Mouse (Mus musculus): ENCODE results near the gene Bivm.

Bivm gene

DNA sequence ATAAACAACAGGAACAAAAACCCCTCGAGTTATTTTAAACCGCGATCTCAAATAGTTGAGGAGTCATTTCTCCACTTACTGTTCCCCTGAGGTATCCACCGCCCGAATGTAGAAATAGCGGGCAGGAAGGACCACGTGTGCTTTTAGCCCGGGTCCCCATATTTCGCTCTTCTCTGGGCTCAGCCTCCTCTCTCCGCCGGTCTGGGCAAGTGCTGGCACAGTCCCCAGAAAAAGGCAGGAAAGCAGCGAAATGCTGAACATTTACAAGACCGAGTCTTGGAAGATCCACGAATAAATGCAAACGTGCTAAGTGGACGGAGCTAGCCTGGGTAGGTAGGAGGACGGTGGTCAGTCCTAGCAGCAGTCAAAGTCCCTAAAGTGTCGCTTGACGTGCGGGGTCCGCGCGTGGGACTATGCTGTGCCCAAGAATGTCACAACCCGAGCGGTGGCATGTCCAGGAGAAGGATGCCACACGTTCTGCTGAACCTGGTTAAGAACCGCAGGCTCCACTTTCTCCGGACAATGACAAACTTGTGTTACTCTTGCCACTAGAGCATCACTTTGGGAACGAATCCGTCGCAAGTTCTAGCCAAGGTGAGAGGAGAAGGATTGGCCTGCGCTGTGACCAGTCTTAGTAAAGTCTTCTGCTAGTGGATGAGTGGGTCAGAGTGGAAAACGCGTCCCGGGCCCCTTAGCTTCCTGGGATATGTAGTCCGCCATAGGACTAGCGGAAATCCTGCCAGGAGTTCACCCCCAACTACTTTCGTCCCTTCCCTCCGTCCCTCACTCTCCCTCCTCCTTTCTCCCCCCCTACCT lies at the start of gene Bivm, which contains the start of gene Kdelc1:
Gene Bivm, plus strand, starts transcription at position 719 of the 816 bp plus-strand sequence.
Gene Kdelc1, minus strand, starts transcription at position 570 of the 816 bp plus-strand sequence.
- peak; percentile 85 for DNase-seq

DNA sequence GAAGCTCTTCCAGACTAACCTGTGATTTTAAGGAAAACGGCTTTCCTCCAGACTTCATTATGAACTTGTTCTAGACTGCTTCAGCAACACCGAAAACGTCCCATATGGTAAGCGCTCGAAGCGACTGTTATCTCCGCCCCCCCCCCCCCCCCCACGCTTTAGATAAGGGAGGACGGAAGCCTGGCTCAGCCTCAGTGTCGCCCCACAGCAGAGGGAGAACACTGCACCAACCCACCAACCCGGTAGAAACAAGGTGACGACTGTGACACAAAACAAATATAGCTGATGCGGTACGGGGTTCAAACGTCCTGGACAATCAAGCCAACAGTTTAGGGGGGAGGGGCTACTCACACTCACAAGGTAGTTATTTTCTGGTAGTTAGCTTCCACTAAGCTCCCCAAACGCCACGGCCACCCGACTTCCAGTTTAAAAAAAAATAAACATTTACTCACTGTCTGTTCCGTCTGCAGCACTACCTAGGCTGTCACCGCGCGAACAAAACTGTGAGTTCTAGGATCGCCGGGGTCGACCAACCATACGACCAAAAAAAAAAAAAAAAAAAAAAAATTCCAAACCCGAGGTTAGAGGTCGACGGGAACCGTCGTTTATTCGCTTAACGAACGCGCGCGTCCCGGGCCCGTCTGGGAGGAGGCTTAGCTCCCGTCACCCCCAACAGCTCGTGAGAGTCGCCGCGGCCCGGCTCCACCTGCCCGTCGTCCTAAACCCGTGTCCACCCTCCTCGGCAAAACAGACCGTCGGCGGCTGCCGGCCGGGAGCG lies 17.1 kb upstream of the Bivm start:
- peak; percentile 12 for DNase-seq

- DNase-seq = peak; percentile 95
Measured at GRCm38 (mm10) chr1:44102259-44102717, 16.5 kb upstream of the Bivm start, which contains the start of gene Tex30. Tex30 (minus strand) TSS chr1:44102441.

DNA sequence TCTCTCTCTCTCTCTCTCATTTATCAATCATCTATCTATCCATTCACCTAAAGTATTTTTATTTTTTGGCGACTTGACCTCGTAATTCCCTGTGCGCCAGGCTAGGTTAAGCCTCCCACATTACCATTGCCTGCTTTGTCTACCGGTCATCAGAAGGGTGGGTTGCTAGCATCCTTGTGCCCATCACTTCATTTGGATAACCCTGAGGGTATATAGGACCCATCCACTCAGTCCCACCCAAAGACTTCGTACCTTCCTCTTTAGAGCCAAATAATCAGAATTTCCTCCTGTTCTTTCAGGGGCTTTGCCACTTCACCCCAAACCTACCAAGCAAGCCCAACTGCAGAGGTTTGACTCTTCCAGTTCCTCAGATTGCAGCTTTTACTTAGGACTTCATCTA lies 15.8 kb upstream of the Bivm start:
- no peak for DNase-seq

DNA sequence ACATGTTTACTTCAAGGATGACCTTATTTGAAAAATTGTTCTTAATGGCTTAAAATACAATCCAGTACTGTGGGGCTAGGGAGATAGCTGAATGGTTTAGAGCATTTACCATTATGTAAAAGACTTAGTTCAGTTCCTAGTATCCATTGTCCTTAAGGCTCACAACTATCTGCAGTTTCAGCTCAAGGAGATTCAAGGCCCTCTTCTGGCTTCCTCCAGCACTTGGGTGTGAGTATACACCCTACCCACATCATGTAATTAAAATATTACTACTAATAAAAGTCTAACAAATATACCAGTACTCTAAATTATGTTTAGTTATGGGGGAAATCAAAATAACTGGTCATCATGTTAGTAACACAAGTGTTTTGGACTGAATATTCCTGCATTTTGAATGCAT lies 1.2 kb upstream of the Bivm start:
- no peak for DNase-seq

DNA sequence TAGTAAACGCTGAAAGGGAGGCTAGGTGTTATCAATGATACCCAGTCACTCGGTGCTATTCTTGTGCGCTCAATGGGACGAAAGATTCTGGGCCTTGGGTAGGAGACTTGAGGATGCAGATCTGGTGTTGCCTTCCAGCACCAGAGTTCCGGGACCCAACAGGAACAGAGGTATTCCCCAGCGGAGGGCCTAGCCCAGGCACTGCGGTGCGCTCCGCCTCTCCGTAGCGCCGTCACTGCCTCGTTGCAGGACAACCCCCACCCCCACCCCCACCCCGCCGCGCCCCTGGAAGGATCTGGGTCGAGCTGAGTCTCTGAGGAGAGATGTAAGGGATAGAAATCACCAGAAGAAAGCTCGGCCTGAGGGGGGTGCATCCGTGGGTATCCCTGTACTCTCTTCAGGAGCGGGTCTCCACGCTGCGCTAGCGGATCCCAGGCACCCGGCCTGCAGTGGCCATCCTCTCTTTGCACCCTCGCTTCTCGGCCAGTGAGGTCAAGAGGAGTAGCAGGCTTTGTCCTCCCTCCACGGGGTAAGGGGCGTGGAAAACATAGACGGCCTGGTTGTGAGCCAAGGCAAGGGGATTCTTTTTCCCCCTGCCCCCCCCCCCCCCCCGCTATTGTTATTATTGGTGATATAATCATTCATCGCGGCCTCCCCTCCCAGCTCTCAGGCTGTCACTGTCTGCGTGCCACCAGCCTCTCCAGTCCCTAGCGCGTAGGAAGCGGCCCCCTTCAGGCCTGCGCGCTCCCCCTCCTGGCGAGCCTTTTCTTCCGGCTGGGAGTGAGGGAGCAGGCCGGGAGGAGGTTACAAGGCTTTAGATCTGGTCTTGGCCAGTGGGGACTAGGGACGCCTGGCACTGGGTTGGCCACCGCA lies 680 bp downstream of the Bivm start:
- peak; percentile 84 for DNase-seq

GRCm38 (mm10) chr1:44120074-44120406 lies 1.3 kb downstream of the Bivm start:
- DNase-seq = no peak

DNA sequence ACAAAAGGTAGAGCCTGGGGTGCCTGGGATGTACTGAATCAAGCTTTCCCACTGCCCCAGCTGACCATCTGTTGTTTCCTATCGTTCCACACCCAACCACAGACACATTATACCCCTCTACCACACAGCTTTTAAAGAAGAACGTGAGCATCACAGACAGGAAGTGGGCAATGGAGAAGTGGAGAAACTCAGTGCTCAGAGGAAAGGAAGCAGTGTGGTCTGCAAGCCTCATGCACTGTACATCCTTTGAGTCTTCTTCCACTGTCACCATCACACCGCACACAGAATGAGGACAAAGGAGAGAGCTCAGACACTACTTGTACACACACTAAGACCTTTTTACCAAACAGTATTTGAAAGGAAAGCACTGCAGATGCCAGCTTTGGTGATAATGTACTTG lies 3.5 kb downstream of the Bivm start:
- no peak for DNase-seq

DNA sequence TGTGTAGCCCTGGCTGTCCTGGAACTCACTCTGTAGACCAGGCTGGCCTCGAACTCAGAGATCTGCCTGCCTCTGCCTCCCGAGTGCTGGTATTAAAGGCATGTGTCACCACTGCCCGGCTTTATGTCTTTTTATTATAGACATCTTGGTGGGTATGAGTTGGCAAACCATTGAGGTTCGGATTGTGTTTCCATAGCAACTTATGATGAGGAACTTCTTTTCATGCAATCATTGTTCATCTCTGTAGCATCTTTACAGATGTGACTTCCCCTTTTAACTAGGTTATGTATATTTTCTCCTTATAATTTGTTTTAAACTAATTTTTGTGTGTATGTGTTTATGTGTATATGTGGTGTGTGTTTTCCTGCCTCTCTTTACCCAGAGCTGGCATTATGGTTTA lies 6.8 kb downstream of the Bivm start:
- no peak for DNase-seq

GRCm38 (mm10) chr1:44129929-44130581 lies 11.3 kb downstream of the Bivm start:
- no peak for DNase-seq

- DNase-seq = no peak
Measured at GRCm38 (mm10) chr1:44140232-44140631, 21.5 kb downstream of the Bivm start.

GRCm38 (mm10) chr1:44142747-44143146 lies 24.0 kb downstream of the Bivm start:
- no peak for DNase-seq

DNA sequence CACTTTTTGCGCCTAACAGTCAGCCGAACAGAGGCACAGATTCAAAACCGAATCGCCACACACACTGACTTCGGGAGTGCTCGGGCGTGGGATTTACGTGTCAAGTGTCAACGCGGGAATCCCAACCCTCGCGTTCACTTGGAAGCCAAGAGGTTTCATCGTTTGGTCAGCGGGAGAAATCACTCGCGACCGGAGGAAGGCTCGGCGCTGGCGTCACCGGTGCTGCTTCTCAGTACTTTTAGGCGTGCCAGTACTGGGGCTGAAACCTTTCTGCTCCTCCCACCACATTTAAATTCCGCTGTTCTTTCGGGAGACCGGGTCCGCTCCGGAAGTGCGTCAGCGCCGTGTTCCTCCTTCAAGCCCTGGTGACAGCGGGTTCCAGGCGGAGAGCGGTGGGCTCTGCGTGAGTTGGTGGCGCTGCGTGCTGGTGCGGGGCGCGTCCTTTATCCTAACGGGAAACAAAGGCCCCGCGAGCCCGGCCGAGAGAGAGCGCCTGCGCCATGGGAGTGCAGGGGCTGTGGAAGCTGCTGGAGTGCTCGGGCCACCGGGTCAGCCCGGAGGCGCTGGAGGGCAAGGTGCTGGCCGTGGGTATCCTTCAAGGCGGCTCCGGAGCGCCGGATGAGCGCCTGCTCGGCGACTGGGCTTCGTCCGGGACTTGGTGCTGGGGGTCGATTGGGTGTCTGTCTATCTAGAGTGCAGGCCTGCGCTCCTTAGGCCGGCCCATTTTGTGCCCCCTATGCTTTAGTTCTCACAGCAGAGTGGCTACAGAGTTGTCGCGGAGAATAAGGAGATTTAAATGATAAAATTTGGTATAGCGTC lies 29.0 kb downstream of the Bivm start, which contains the start of gene Ercc5:
Gene Ercc5, plus strand, starts transcription at position 182 of the 819 bp plus-strand sequence.
- DNase-seq = peak; percentile 85

GRCm38 (mm10) chr1:44148706-44149105 lies 29.9 kb downstream of the Bivm start:
- no peak for DNase-seq

DNA sequence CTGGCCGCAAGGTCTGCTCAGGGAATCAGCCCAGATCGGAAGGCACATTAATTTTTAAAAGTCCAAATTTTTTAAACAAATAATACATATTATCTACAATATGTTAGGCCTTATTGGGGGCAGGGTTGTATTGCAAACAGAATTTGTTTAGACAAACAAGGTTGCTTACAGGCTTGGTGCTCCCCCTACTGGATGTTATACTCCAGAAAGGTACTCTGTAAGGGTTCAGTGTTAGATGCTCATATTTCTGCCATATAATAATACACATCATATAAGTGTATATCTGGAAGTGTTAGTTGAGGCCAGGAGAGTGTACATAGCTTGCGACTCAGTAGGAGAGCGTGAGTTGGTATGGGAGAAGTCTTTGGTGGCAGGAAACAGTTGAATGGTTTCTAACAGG lies 36.5 kb downstream of the Bivm start:
- no peak for DNase-seq

DNA sequence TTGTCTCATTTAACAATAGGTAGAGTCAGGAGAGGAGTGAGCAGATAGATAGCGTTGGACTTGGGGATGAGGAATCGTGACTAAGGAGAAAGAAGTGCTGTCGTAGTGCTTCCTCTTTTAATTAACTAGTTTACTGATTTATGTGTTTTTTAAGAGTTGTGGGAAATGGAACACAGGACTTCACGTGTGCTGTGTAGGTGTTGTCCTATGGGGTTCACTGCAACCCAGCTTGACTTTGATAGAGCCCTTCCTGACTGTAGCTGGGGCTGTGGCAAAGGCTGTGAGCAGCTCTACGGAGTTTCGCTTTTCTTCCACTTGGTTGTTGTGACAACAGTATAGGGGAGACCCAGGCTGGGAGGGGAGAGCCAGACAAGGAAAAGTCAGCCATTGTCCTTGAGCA lies 39.6 kb downstream of the Bivm start:
- DNase-seq = no peak

DNA sequence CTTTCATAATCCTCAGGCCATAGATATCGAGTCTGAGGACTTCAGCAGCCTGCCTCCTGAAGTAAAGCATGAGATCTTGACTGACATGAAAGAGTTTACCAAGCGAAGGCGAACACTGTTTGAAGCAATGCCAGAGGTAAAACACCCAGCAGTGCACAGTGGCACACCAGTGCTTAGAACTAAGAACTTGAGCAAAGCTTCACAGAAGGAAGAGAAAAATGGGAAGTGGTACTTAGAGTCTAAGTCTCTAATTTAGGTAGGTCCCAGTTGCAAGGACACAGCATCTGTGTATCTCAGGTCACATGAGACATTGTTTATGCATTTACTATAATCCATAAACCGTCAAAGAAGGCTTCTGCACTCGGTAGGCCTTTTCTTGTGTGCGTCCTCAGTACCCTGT lies 43.1 kb downstream of the Bivm start:
- no peak for DNase-seq

DNA sequence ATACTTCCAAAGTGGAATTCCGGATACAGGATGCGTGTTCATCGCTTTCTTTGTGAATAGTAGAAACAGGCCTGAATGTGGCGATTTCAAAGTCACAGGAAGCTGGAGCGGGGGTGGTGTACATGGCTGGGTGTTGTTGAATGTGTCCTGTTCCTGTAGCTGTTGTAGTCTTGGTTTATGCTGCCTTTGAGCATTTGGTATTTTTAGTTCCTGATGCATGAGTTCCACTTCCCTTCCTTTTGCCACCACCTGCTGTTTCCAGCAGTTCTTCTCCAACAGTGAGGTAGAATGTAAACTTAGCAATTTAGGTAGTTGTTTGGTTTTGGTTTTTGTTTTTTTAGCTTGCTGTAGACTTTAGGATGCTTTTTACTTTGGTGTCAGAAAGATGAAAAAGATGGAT lies 43.6 kb downstream of the Bivm start:
- DNase-seq = no peak

- no peak for DNase-seq
Measured at GRCm38 (mm10) chr1:44167859-44168383, 49.2 kb downstream of the Bivm start.

- DNase-seq = no peak
Measured at GRCm38 (mm10) chr1:44172656-44173055, 53.9 kb downstream of the Bivm start.

- DNase-seq = no peak
Measured at GRCm38 (mm10) chr1:44173903-44174302, 55.1 kb downstream of the Bivm start.

Data from right cerebral cortex, postnatal 25 days (tissue).